Mouse (Mus musculus): ENCODE results near the gene Rbm25.

The Rbm25 gene

DNA sequence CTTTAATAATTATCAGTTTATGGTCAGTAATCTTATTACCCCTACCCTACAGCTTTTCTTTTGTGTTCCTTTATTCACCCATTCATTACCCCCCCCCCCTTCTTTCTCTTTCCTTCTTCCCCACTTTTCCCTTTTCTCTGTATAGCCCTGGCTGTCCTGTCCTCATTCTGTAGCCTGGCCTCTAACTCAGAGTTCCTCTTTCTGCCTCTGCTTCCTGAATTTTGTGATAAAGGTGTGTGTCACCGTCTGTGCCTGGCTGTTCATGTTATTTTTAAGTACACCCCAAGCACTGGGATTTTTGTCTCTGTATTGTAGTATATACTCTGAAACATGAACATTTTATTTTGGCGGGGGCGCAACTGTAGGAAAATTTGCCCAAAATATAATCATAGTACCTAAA lies 19.3 kb downstream of the Rbm25 start:
- DNase-seq (ENCODE audit: low read depth), result no peak

DNA sequence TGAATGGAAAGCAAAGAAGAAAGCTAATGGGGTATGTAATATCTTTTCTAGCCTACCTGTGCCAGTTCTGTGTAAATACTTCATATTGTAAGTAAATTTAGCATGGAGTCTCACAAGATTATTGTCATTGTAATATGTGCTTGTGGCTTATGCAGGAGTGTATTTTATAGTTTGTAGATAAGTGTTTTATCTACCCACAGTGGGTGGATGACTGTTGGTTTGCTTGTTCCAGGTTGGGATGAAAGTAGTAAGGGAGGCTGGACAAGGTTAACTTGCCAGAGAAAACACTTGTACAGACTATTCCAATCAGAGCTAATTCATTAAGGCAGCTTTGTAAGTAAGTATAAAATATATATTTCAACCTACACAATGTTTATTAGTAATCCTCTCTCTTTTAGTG lies 20.4 kb downstream of the Rbm25 start:
- no peak for DNase-seq (ENCODE audit: low read depth)

DNA sequence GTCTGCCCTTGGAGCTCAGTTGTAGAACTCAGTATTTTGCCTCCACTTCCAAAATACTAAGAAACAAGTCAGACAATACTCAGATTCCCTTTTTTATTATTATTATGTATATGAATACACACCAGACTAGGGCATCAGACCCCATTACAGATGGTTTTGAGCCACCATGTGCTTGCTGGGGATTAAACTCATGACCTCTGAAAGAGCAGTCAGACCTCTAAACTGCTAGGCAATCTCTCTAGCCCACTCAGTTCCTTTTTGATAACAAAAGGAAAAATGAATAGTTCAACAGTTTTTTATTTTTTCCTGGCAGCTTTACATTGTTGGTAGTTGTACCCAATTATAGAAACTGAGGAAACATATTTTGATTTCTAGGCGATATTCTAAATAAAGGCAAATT lies 54.4 kb downstream of the Rbm25 start:
- no peak for DNase-seq (ENCODE audit: low read depth)

DNA sequence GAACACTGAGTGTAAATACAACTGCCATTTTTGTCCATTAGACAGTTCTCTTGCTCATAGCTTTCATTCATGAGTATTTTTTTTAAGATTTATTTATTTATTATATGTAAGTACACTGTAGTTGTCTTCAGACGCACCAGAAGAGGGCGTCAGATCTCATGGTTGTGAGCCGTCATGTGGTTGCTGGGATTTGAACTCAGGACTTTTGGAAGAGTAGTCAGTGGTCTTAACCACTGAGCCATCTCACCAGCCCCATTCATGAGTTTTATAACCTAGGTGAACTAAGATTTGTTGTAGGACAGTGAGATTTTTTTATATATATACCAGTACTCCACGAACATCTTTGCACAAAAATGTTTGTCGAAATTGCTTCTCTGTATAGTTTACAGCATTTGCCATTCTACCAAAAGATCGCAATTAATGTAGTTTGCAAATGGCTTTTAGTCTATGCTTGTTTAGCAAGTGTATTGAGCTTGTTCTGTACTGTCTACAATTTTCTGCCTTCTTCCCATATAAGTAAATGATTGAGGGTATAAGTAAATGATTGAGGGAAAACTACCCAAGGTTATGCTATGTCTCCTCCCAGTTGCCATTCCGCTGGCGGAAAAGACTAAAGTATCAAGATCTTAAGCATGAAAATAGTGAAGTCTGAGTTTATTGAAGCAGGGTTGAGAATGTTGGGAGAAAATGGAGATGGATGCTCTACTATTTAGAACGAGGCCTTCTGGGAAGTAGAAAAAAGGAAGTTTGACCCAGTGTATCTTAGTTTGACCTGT lies 55.7 kb downstream of the Rbm25 start:
- no peak for DNase-seq (ENCODE audit: low read depth)

DNA sequence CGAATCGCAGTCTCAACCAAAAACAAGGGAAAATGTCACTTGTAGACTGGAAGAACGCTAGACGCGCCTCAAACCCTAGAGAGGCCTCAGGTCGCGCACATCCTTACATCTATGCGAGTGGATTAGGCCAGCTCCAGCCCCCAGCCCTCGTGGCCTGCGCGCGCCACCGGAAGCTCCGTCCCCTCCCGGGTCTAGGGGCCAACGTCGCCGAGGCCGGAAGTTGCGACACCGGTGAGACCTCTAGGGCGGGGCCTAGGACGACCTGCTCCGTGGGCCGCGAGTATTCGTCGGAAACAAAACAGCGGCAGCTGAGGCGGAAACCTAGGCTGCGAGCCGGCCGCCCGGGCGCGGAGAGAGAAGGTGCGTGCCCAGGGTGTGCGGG lies 56.9 kb downstream of the Rbm25 start, which contains the start of gene Psen1:
Gene Psen1 (plus strand): TSS at position 219 of the 382 bp plus-strand sequence.
- peak; percentile 53 for DNase-seq (ENCODE audit: low read depth)

DNA sequence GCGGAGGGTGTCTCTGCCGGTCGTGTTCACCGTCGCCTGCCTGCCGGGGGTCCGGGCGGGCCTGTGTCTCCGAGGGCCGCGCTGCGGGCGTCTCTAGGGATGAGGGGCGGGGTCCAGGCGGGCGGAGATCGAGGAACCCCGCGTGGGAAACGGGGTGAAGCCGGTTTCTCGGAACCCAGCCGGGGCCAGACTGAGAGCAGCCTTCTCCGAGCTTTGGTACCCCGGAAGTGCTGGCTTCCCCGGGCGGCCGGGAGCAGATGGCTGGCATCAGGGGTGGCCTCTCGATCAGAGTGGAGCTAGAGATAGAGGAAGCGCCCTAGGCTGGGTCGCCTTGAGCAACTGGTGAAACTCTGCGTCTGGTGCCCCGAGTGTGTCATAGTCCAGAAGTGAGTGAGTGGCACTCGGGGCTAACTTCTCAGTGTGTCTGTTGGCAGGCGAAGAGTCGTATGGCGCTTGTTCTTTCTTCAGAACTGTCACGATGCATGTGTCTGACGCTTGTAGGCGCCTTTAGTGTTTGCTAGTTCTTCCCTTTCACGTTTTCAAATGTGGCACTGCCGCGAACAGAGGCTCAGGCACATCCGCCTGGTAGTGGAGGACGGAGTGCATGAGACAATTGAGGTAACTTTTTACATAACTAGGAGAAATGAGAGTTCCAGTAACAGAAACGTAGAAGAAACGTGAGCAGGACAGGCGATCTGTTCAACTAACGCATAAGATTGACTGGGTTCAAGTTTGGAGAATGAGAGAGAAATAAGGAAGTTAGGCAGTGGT lies 57.5 kb downstream of the Rbm25 start:
- DNase-seq (ENCODE audit: low read depth), result peak; percentile 19

DNA sequence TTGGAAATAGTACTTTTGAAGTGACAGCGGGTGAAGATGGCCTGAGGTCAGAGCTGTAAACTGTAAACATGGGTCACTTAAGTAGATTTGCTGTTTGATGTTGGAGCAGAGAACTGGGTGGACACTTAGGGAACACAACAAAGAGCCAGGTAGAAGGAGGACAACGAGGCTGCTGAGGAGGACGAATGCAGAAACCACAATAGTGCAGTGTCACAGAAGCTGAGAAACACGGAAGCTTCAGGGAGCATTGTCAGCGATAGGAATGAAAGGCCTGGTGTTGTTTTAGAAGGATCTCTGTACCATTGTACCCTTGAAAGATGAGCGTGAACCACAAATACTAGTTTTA lies 58.0 kb downstream of the Rbm25 start:
- DNase-seq (ENCODE audit: low read depth), result no peak

DNA sequence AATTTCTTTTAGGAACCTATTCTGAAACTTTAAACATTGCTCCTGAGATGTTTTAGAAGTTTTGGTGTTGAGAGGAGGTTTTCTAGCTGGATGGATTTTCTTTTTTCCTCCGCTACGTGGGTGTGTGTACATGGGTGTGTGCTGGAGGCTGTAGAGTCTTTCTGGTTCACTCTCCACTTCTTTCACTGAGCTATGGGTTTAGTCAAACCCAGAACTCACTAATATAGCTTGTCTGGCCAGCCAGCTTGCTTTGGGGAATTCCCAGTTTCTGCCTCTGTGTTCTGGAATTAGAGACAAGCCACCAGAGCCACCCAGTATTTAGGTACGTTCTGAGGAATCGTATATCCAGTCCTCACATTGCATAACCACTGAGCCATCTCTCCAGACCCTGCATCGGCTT lies 63.0 kb downstream of the Rbm25 start:
- no peak for DNase-seq (ENCODE audit: low read depth)

DNA sequence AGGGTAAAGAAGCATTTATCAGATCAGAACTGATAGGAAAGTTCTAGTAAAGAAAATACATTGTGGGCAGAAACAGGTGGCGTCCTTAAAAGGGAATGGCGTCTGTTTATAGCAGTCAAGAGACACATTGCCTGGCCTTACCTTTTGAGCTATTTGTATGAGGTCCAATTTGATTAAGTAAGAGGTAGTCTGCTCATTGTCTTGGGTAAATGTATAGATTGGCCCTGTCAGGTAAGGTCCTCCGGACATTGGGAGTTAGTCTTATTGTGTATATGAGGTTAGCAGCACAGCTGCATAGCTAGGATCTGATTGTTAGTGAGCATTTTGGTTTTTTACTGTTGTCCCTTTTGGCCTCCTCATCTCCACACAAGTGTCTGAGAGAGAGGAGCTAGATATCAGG lies 63.6 kb downstream of the Rbm25 start:
- DNase-seq (ENCODE audit: low read depth), result no peak

DNA sequence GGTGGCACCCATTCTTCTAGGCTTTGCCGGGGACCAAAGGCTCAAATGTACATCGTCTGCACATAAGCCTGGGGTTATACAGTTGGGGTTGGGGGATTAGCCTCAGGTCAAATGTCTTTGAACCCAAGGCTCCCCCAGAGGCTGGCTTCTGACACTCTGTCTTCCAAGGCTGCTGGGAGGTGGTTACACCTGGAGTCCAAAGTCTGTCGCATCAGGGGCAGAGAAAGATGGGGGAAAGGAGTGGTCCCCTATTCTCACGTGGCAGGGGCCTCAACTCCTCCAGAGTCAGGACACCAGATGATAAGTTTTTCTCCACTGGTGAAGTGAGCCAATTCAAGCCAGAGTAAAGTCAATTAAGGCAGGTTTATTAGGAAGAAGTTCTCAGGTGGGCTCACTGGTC lies 67.6 kb downstream of the Rbm25 start:
- no peak for DNase-seq (ENCODE audit: low read depth)

DNA sequence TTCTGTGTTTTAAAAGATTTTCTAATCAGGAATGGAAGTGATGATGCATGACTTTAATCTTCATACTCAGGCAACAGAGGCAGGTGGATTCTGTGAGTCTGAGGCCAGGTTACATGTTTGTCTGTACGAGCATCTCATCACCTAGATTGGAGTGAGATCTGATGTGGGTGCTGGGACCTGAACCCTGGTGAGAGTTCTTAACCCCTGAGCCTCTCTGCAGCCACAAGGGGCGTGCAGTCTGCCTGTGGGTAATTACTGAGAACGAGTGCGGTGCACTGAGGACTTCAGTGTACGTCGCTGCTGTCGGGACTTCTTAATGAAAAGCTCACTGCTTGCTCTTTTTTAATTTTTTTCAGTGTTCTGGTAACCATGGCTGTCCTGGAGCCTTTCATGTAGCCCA lies 70.6 kb downstream of the Rbm25 start:
- no peak for DNase-seq (ENCODE audit: low read depth)

DNA sequence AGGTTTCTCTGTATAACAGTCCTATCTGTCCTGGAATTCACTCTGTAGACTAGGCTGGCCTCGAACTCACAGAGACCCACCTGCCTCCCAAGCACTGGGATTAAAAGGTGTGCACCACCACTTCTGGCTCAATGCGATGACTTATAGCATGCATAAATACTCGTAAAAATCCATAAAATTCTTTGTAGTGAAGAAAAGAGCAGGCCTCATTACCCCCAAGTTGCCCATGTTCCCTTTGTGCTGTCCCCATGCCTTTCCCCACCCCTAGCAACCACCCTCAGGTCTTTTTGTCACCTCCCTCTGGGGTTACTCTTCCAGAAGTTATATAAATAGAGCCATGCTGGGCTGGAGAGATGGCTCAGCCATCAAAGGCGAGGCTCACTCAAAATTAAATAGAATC lies 71.8 kb downstream of the Rbm25 start:
- no peak for DNase-seq (ENCODE audit: low read depth)

DNA sequence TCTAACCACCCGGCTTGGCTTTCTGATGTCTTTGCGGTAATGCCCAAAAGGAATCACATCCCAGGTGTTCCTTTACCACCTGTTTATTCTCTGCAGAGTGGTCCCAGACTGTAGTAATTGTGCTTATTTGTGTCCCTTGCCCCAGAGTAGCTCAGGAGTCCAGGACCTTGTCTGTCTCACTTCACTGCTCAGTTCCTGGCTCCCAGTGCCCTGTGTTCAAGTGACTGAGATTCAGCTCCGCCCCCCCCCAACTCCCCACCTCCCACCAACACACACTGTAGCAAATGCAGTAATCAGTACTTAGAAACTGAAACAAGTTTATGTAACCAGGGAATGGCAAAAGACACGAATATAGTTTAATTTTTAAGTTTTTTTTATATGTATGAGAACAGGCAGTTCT lies 75.9 kb downstream of the Rbm25 start:
- DNase-seq (ENCODE audit: low read depth), result no peak

DNA sequence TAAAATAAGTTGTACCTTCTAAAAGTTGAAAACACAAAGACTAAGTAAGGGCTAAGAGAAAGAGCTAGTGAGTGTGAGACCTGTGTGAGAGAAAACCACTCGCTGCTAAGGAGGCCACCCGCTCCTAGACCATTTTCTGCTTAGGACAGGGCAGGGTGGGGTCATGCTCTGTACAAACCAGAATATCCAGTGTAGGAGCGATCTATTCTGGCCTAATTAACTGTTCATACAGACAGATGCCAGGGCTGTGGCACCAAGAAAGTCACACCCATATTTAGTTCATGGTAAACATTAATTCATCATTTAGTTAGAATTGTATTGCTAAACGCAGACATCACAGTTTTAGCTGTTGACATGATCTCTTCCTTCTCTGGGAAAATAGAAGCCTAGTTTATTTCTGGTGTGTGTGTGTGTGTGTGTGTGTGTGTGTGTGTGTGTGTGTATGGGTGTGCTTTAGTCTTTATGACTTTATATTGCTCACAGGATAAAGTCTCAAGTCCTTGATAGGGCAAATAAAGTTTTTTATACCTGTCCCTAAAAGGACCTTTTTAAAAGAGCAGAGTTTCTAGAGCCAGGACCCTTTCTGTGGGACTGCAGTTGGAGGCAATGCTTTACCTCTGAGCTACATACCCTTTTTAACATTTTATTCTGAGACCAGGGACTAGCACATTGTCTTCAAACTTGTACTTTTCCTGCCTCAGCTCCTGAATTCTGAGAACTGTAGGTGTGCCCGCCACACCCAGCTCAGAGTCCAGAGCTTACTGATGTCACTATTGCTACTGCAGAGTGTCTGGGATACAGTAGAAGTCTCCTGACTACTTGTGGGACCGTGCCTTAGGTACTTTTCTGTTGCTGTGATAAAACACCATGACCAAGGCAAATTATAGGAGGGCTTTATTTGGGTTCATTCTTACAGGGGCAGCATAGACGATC lies 77.4 kb downstream of the Rbm25 start:
- no peak for DNase-seq (ENCODE audit: low read depth)

DNA sequence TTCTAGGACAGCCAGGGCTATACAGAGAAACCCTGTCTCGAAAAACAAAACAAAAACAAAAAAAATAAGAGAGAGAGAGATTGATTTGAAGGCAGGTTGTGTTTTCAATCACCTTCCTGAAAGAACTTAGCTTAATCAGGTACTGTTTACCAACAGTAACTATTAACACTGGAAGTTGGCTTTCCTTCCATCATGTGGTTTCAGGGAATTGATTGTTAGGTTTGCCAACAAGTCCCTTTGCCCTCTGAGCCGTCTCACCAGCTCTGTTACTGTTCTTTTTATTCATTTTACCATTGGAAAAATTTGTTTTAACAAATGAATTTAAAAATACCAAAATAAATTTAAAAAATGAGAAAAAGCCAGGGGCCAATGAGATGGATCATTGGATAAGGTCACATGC lies 78.9 kb downstream of the Rbm25 start:
- no peak for DNase-seq (ENCODE audit: low read depth)

DNA sequence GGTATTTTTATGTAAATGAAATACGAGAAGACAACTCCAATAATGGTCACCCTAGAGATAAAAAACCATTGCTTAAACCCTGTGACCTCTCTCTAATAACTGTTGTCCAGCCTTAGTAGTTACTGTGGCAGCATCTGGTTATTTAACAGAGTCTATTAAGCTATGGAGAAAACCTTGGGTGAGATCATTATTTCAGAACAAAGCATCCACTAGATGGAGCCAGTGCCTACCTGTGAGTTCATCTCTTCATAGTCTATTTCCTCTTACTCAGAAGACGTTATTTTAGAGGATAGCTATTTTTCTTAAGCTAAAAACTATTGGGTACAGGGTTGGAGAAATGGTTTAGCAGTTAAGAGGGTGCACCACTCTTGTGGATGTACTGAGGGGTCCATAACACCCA lies 82.7 kb downstream of the Rbm25 start:
- peak; percentile 27 for DNase-seq (ENCODE audit: low read depth)

DNA sequence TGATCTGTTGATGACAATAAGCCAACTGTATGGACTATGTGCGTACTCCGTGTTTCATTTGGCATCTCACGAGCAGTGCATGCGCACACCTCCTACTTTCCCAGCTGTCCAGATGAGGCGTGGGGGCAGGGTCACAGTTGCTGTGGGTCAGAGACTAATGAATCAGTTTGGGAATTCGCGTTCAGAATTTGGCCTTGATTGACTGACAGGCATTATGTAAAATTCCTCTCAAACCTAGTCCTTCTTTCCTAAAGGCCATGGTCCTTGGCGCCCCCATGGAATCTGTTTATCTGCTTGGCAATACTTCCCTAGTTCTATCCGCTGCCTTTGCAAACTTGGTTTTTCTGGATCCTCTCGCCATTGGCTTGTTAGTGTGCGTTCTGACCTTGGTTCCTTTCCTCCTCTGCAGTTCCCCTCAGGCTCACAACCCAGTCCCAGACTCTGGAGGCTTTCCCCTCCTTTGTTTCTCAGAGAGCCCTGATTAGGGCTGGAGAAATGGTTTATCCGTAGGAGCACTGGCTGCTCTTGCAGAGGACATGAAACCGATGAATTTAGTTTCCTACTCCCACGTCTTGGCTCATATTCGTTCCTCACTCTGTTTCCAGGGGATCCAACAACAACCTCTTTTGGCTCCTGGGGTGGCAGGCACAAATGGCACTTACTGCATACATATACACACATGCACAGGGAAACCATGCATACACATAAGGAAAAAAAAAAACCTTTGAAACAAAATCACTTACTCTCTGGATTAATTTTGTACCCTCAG lies 85.6 kb downstream of the Rbm25 start:
- DNase-seq (ENCODE audit: low read depth), result no peak

DNA sequence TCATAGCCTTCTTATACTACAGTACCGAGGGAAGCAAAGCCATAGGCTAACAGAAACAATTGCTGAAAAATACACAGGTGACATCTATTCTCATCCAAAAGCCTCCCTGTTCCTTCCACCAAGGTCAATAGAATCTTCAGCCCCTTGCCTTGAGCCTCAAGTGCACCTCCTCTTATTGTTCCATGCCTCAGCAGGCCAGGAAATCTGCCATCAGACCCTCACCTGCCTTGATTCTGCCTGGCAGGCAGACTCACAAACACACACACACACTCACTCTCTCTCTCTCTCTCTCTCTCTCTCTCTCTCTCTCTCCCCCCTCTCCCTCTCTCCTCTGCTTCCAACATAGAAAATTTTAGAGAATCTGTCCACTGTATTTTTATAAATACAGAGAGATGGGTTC lies 88.4 kb downstream of the Rbm25 start:
- DNase-seq (ENCODE audit: low read depth), result no peak

DNA sequence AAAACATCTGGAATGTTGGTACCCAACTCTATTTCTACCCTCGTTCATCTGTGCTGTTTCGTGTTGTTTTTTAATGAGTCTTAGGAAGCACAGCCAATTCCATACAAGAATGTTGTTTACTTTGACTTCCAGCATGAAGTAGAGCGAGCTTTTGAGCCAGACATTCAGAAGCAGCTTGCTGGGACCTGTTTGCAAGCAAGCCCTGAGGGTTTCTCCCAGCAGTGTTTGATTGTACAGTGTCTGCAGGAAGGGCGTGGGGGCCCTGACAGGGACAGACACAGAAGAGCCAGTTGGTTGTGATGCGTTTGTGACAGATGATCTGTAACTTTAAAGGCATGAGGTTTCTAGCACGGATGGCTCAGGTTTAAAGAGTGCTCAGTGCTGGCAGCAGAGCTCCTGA lies 90.2 kb downstream of the Rbm25 start:
- no peak for DNase-seq (ENCODE audit: low read depth)

DNA sequence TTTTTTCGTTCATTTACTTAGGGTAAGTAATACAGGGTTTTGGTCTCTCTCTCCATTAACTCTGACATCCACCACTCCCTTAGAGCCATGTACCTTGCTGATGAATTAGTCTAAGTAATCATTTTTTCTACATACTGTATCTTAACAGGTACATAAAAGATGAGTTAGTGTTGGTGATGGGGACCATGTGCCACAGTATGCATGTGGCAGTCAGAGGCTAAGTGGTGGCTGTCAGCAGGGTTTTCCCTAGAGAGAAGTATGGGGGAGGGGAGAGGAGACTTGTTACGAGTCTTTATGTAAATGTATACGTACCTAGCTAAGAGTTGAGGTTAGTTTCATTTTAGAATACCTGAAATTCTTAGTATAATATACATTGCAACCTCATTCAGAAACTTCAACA lies 92.0 kb downstream of the Rbm25 start:
- no peak for DNase-seq (ENCODE audit: low read depth)

DNA sequence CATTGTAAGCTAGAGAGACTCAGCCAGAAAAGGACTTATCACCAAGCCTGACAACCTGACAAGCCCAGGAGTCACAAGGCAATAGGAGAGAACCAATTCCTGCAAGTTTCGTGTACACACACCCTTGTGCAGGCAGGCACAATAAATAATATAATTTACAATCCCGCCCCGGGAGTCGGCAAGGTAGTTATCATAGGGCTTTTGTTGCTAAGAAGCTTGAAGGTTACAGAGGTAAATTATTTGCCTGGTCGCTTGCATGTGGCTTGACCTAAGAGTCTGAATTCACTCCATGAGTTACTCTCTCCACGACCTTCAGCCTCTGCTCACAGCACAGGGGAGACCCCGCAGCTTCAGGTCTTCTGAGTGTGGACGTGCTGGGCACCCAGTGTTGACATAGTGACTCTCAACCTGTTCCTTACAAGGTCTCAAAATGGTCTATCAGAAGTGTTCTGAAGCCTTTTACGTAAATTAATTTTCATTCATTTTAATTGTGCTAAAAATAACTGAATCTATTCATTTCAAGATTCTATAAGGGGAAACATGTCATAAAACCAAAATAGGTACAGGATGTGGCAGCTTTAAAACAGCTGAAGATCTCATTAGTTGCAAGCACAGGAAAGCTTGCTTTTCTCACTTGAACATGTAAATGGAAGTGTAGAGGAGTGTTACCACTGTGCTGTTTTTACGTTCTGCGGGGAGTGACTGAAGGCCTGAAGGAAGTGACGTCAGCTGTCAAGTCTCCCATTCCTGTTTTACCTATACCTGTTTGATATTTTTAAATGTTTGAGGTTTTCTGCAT lies 95.7 kb downstream of the Rbm25 start:
- DNase-seq (ENCODE audit: low read depth), result no peak
